Mouse (Mus musculus): Measurements from ENCODE around the gene Crtc3. TPM values are rescaled to one million over a fixed set of nuclear protein-coding genes. Genes with fewer than 3 reads are reported as not detected.

Crtc3 gene
- polyA plus RNA-seq (2014; fragmentation: Nextera tagmentation; extraction: Ambion mirVana), result 11.9 and 15.5 TPM in 2 replicates

GRCm38 (mm10) chr7:80688556-80689220 lies at the start of gene Crtc3:
Gene Crtc3, minus strand, starts transcription at chr7:80688877.
- ATAC-seq (replicated peaks; ENCODE audit: low FRiP score), result peak; percentile 87
- Histone ChIP-seq H3K9me3 (ENCODE audit: control insufficient read depth, low read length) (no peaks in the 10 kb centered on the region), H3K4me3 (ENCODE audit: low read depth, low read length) (peak within 1 kb of the TSS; percentile 84), H3K27me3 (ENCODE audit: control insufficient read depth, insufficient read depth, low read length) (no peaks in the 10 kb centered on the region), H3K27ac (ENCODE audit: low read depth, low read length) (peak within 1 kb of the TSS; percentile 88), H3K36me3 (ENCODE audit: control insufficient read depth, insufficient read depth, low read length) (no peaks in the 10 kb centered on the region), H3K4me2 (ENCODE audit: low read depth, low read length, severe bottlenecking) (peak within 1 kb of the TSS; percentile 85), H3K4me1 (replicated peaks; ENCODE audit: control insufficient read depth, insufficient read depth, low read length) (no peaks in the 10 kb centered on the region), H3K9ac (ENCODE audit: low read length) (peak within 1 kb of the TSS; percentile 94)
- peak; percentile 82 for DNase-seq (ENCODE audit: low spot score)
- under 1% methylated on average over 67 of the region's 83 CpGs for WGBS

GRCm38 (mm10) chr7:80736199-80736598 lies 47.5 kb upstream of the Crtc3 start:
- H3K27ac ChIP-seq (ENCODE audit: low read depth, low read length), result no peak overlapping the region
- H3K4me2 ChIP-seq (ENCODE audit: low read depth, low read length, severe bottlenecking), result no peak overlapping the region
- H3K4me1 ChIP-seq (replicated peaks; ENCODE audit: control insufficient read depth, insufficient read depth, low read length), result no peaks in the 10 kb centered on the region
- ATAC-seq (replicated peaks; ENCODE audit: low FRiP score), result no peak
- H3K9ac ChIP-seq (ENCODE audit: low read length), result no peak overlapping the region
- no peaks in the 10 kb centered on the region for H3K27me3 ChIP-seq (ENCODE audit: control insufficient read depth, insufficient read depth, low read length)
- DNase-seq (ENCODE audit: low spot score), result no peak
- no peak overlapping the region for H3K4me3 ChIP-seq (ENCODE audit: low read depth, low read length)
- 89% methylated on average over 10 of the region's 10 CpGs for WGBS
- H3K9me3 ChIP-seq (ENCODE audit: control insufficient read depth, low read length), result no peaks in the 10 kb centered on the region
- no peaks in the 10 kb centered on the region for H3K36me3 ChIP-seq (ENCODE audit: control insufficient read depth, insufficient read depth, low read length)

- Histone ChIP-seq H3K9ac (ENCODE audit: low read length) (no peak overlapping the region), H3K27me3 (ENCODE audit: control insufficient read depth, insufficient read depth, low read length) (no peaks in the 10 kb centered on the region), H3K4me2 (ENCODE audit: low read depth, low read length, severe bottlenecking) (no peak overlapping the region), H3K9me3 (ENCODE audit: control insufficient read depth, low read length) (no peaks in the 10 kb centered on the region), H3K27ac (ENCODE audit: low read depth, low read length) (no peak overlapping the region), H3K4me3 (ENCODE audit: low read depth, low read length) (no peak overlapping the region), H3K36me3 (ENCODE audit: control insufficient read depth, insufficient read depth, low read length) (no peaks in the 10 kb centered on the region), H3K4me1 (replicated peaks; ENCODE audit: control insufficient read depth, insufficient read depth, low read length) (no peaks in the 10 kb centered on the region)
- DNase-seq (ENCODE audit: low spot score) (no peak), ATAC-seq (replicated peaks; ENCODE audit: low FRiP score) (no peak)
- 91% methylated on average over 11 of the region's 11 CpGs for WGBS
Measured at GRCm38 (mm10) chr7:80732986-80733385, 44.3 kb upstream of the Crtc3 start.

GRCm38 (mm10) chr7:80729662-80730061 lies 41.0 kb upstream of the Crtc3 start:
- H3K4me1 ChIP-seq (replicated peaks; ENCODE audit: control insufficient read depth, insufficient read depth, low read length), result no peaks in the 10 kb centered on the region
- no peak overlapping the region for H3K4me2 ChIP-seq (ENCODE audit: low read depth, low read length, severe bottlenecking)
- DNase-seq (ENCODE audit: low spot score), result peak; percentile 78
- 34% methylated on average over 8 of the region's 8 CpGs for WGBS
- H3K9me3 ChIP-seq (ENCODE audit: control insufficient read depth, low read length), result no peaks in the 10 kb centered on the region
- ATAC-seq (replicated peaks; ENCODE audit: low FRiP score), result no peak
- no peak overlapping the region for H3K27ac ChIP-seq (ENCODE audit: low read depth, low read length)
- no peaks in the 10 kb centered on the region for H3K36me3 ChIP-seq (ENCODE audit: control insufficient read depth, insufficient read depth, low read length)
- no peak overlapping the region for H3K4me3 ChIP-seq (ENCODE audit: low read depth, low read length)
- H3K9ac ChIP-seq (ENCODE audit: low read length), result no peak overlapping the region
- no peaks in the 10 kb centered on the region for H3K27me3 ChIP-seq (ENCODE audit: control insufficient read depth, insufficient read depth, low read length)

GRCm38 (mm10) chr7:80721041-80721440 lies 32.4 kb upstream of the Crtc3 start:
- Histone ChIP-seq H3K27ac (ENCODE audit: low read depth, low read length) (no peak overlapping the region), H3K9ac (ENCODE audit: low read length) (no peak overlapping the region), H3K36me3 (ENCODE audit: control insufficient read depth, insufficient read depth, low read length) (no peaks in the 10 kb centered on the region; the same call in 1 of the 2 replicates), H3K27me3 (ENCODE audit: control insufficient read depth, insufficient read depth, low read length) (no peaks in the 10 kb centered on the region), H3K9me3 (ENCODE audit: control insufficient read depth, low read length) (no peaks in the 10 kb centered on the region), H3K4me2 (ENCODE audit: low read depth, low read length, severe bottlenecking) (no peak overlapping the region), H3K4me1 (replicated peaks; ENCODE audit: control insufficient read depth, insufficient read depth, low read length) (no peaks in the 10 kb centered on the region), H3K4me3 (ENCODE audit: low read depth, low read length) (no peak overlapping the region)
- WGBS, result 69% methylated on average over 9 of the region's 9 CpGs
- DNase-seq (ENCODE audit: low spot score) (no peak), ATAC-seq (replicated peaks; ENCODE audit: low FRiP score) (no peak)

- WGBS, result 96% methylated on average over 7 of the region's 7 CpGs
- Histone ChIP-seq H3K4me1 (replicated peaks; ENCODE audit: control insufficient read depth, insufficient read depth, low read length) (no peaks in the 10 kb centered on the region), H3K27ac (ENCODE audit: low read depth, low read length) (no peak overlapping the region), H3K4me2 (ENCODE audit: low read depth, low read length, severe bottlenecking) (no peak overlapping the region), H3K36me3 (ENCODE audit: control insufficient read depth, insufficient read depth, low read length) (no peaks in the 10 kb centered on the region; the same call in 1 of the 2 replicates), H3K9ac (ENCODE audit: low read length) (no peak overlapping the region), H3K27me3 (ENCODE audit: control insufficient read depth, insufficient read depth, low read length) (no peaks in the 10 kb centered on the region), H3K4me3 (ENCODE audit: low read depth, low read length) (no peak overlapping the region), H3K9me3 (ENCODE audit: control insufficient read depth, low read length) (no peaks in the 10 kb centered on the region)
- DNase-seq (ENCODE audit: low spot score), result no peak
- ATAC-seq (replicated peaks; ENCODE audit: low FRiP score), result no peak
Measured at GRCm38 (mm10) chr7:80719582-80719981, 30.9 kb upstream of the Crtc3 start.

GRCm38 (mm10) chr7:80719038-80719437 lies 30.4 kb upstream of the Crtc3 start:
- ATAC-seq (replicated peaks; ENCODE audit: low FRiP score) (no peak), DNase-seq (ENCODE audit: low spot score) (no peak)
- Histone ChIP-seq H3K9me3 (ENCODE audit: control insufficient read depth, low read length) (no peaks in the 10 kb centered on the region), H3K27ac (ENCODE audit: low read depth, low read length) (no peak overlapping the region), H3K9ac (ENCODE audit: low read length) (no peak overlapping the region), H3K27me3 (ENCODE audit: control insufficient read depth, insufficient read depth, low read length) (no peaks in the 10 kb centered on the region), H3K4me1 (replicated peaks; ENCODE audit: control insufficient read depth, insufficient read depth, low read length) (no peaks in the 10 kb centered on the region), H3K4me2 (ENCODE audit: low read depth, low read length, severe bottlenecking) (no peak overlapping the region), H3K36me3 (ENCODE audit: control insufficient read depth, insufficient read depth, low read length) (no peaks in the 10 kb centered on the region; the same call in 1 of the 2 replicates), H3K4me3 (ENCODE audit: low read depth, low read length) (no peak overlapping the region)
- 85% methylated on average over 2 of the region's 2 CpGs for WGBS

GRCm38 (mm10) chr7:80718471-80718870 lies 29.8 kb upstream of the Crtc3 start:
- Histone ChIP-seq H3K4me2 (ENCODE audit: low read depth, low read length, severe bottlenecking) (no peak overlapping the region), H3K9ac (ENCODE audit: low read length) (no peak overlapping the region), H3K27ac (ENCODE audit: low read depth, low read length) (no peak overlapping the region), H3K4me3 (ENCODE audit: low read depth, low read length) (no peak overlapping the region), H3K27me3 (ENCODE audit: control insufficient read depth, insufficient read depth, low read length) (no peaks in the 10 kb centered on the region), H3K36me3 (ENCODE audit: control insufficient read depth, insufficient read depth, low read length) (no peaks in the 10 kb centered on the region; the same call in 1 of the 2 replicates), H3K4me1 (replicated peaks; ENCODE audit: control insufficient read depth, insufficient read depth, low read length) (no peaks in the 10 kb centered on the region), H3K9me3 (ENCODE audit: control insufficient read depth, low read length) (no peaks in the 10 kb centered on the region)
- DNase-seq (ENCODE audit: low spot score) (no peak), ATAC-seq (replicated peaks; ENCODE audit: low FRiP score) (no peak)
- 88% methylated on average over 8 of the region's 8 CpGs for WGBS

- Histone ChIP-seq H3K4me3 (ENCODE audit: low read depth, low read length) (no peak overlapping the region), H3K27me3 (ENCODE audit: control insufficient read depth, insufficient read depth, low read length) (no peaks in the 10 kb centered on the region), H3K9ac (ENCODE audit: low read length) (no peak overlapping the region), H3K36me3 (ENCODE audit: control insufficient read depth, insufficient read depth, low read length) (no peaks in the 10 kb centered on the region; the same call in 1 of the 2 replicates), H3K9me3 (ENCODE audit: control insufficient read depth, low read length) (no peaks in the 10 kb centered on the region), H3K4me2 (ENCODE audit: low read depth, low read length, severe bottlenecking) (no peak overlapping the region), H3K4me1 (replicated peaks; ENCODE audit: control insufficient read depth, insufficient read depth, low read length) (no peaks in the 10 kb centered on the region), H3K27ac (ENCODE audit: low read depth, low read length) (no peak overlapping the region)
- DNase-seq (ENCODE audit: low spot score), result no peak
- WGBS, result 88% methylated on average over 9 of the region's 9 CpGs
- ATAC-seq (replicated peaks; ENCODE audit: low FRiP score), result no peak
Measured at GRCm38 (mm10) chr7:80716758-80717157, 28.1 kb upstream of the Crtc3 start.

All from forebrain, embryonic 11.5 days (tissue).